Mouse (Mus musculus) layer of hippocampus, adult 11-12 months (tissue): ENCODE results near the gene Arhgap23.

ENCODE experiments used
- DNase-seq: peaks from one replicate; pipeline ENCODE4 v3.0.0; 2022; ENCODE audit warnings: low spot score

Arhgap23 gene

DNA sequence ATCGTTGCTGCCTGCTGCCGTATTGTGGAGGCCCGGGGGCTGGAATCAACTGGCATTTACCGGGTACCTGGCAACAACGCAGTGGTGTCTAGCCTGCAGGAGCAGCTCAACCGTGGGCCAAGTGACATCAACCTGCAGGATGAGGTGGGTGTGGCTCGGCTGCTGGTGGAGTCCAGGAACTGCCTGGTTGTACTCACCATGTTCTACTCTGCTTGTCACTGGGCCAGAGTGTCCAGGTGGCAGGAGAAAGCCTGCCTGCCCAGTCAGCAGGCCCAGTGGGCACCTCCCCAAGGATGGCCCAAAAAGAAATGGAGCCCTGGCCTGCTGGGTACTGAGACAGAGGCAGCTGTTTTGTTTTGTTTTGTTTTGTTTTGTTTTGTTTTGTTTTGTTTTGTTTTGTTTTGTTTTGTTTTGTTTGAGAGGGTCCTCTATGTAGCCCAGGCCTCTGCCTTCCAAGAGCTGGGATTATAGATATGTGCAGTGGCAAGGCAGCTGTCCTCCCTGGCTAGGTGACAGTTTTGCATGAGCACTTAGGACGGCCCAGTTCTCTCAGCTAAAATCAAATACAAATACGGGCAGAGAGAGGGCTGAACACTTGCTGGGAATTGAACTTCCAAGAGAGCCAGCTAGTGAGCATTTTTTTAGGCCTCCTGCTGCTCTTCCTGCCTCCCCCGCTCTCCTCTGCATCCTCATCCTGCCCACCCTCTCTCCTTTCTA, 51.3 kb downstream of the Arhgap23 start:
- DNase-seq, result no peak

DNA sequence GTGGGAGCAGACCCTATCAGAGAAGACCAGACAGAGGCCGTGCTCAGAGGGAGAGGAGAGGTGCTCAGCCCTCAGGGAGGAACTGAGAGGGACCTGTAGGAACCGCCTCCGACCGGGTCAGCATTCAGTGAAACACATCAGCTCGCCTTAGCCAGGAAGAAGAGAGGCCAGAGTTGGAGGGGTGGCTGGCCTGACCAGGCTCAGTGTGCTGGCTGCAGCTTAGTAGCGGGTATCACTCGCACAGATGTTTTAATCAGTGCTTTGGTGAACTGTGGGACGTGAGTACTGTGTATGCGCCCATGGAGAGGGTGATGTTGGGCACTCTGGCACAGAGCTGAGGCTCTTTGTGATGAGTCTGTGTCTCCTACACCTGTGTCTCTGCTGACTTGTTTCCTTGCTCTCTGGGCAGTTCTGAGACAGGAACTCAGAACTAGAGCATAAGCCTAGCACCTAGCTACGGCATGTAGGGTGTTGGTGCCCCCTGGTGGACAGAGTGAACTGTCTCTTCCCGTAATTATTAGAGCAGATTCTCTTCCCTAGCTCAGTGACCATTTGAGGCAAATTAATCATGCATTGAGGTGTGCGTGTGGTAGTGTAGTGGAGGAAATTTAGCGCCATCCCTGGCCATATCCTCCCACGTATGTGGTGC, 53.4 kb downstream of the Arhgap23 start:
- peak; percentile 84 for DNase-seq

DNA sequence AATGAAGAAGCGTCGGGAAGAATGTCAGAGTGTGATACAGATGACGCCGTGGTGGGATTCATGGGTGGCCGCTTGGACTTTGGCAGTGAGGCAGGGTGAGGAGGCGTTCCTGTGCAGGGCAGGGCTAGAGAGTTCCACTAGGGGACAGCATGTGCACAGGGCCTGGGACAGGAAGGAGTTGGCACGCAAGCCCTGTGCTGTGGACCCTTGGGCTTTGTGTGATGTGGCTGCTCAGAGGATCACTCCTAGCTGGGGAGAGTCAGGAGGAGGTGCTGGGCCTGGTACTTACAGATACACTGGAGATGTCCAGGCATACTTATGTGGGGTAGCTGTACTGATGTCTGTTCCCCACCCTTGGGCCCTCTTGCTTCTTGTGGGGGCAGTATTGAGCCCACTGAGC, 54.5 kb downstream of the Arhgap23 start:
- DNase-seq, result no peak

DNA sequence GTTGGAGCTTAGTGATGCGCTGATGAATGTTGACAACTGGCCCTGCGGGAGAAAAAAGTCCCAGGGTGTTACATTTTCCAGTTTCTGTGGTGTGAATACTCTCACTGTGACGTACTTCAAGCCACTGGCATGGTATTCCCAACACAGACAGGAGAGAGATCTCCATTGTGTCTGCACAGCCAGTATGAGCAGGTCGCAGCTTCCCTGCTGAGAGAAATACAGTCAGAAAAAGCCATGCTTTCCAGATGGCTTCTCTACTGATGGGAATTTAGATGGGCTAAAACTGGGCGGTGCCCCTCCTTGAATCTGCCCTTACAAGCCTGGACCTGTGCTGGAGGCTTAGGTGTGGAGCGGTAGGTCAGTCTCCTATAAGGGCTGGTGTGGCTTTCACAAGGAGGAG, 55.9 kb downstream of the Arhgap23 start:
- DNase-seq, result no peak

DNA sequence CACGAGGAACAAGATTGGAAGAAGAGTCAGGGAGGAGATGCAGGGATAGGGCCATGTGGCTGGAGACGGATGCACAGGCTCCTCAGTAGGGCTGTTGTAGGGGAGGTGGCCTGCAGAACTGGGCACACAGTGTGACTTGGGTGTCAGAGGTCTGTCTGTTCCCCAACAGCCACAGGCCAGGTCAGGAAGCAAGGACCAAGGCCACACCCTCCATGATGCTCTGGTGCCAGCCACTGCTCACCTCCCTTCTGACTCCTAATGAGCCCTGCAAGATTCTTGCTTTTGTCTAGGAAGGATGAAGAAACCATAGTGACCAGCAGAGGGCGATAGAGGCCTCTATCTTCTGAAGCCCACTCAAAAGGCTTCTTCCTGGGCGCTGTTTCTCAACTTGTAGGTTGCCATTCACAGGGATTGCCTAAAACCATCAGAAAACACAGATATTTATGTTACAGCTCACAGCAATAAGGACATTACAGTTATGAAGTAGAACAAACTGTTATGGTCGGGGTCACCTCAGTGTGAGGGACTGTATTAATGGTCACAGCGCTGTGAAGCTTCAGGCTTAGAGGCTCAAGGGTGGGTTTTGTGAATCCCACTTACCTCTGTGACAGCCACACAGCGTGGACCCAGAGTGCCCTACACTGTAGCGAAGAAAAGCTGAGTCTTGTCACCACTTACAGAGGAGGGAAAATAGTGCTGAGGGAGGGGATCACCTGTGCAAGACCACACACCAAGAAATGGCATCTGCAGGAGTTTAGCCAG, 61.2 kb downstream of the Arhgap23 start:
- peak; percentile 75 for DNase-seq

DNA sequence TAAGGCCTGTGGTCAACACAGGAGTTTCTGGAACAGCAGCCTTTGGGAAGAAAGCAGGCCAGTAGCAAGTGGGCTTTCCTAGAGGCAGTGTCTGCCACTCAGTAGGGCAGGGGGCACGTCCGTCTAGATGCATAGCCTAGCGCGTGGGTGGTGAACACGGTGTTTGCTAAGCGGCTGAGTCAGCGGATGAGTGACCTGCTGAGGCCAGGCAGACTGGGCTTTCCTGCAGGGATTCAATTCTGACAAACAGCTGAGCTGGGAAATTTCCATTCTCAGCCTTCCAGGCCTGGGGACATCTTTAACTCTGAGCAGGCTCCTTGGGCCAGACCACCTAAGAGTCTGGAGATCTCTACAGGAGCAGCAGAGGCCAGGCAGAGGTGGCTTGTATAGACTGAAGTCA, 62.1 kb downstream of the Arhgap23 start:
- DNase-seq, result no peak

DNA sequence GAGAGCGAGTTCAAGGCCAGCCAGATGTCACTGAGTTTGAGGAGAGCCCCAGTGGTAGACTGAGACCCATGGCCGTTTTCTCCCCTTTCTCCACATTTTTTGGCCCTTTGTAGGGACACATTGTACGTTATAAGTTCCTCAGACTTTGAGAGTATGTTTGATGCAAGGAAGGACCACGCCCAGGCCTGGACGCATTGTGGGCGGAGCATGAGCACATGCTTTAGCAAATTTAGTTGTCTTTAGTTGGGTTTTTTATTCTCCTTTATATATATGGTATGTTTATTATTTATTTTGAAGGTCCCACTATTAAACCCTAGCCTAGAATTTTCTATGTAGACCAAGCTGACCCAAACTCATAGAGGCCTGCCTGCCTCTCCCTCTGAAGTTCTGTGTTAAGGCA, 63.0 kb downstream of the Arhgap23 start:
- DNase-seq, result no peak

DNA sequence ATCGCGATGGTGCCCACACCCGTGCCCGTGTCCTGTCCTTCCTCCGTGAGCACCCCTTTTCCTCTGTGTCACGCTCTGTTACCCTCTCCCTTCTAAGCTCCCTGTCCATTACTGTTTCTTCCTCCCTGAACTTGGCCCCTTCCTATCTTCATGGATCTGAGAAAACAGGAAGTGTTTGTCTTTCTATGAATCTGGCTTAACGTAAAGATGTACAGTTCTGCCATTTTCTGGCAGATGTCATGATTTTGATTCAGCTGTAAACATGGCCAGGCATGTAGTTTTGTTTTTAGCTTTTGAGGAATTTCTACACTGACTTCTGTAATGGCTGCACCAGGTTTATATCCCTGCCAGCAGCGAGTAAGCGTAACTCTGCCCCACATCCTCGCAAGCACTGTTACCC, 63.8 kb downstream of the Arhgap23 start:
- no peak for DNase-seq

DNA sequence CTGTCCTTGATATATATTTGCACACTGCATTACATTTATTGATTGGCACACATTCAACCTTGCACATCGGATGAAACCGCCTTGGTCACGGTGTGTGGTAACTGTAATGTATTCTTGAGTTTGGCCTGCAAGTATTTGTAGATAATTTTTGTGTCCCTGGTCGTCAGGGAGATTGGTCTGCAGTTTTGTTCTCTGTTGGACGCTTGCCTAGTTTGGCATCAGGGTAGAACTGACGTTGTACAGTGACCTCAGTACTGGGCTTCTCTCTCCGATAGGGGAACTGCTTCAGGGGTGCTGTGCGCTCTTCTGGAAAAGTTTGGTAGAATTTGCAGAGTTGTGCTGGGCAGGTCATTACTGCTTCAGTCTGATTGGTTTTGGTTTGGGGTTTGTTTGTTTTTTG, 64.5 kb downstream of the Arhgap23 start:
- DNase-seq, result no peak

DNA sequence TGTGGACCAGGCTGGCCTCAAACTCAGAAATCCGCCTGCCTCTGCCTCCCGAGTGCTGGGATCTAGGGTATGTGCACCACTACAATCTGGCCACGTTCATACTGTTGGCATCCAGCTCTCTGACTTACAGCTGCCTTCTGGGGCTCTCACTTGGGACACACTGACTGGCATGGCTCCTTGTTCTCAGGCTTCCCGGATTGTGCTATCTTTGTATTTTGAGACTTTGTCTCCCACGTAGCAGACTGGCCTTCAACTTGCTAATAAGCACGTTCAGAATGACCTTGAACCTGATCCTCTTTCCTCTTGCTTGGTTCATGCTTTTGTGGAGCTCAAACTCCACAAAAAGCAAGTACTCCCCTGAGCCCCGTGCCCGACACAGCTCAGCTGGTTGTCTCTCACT, 70.3 kb downstream of the Arhgap23 start:
- no peak for DNase-seq

DNA sequence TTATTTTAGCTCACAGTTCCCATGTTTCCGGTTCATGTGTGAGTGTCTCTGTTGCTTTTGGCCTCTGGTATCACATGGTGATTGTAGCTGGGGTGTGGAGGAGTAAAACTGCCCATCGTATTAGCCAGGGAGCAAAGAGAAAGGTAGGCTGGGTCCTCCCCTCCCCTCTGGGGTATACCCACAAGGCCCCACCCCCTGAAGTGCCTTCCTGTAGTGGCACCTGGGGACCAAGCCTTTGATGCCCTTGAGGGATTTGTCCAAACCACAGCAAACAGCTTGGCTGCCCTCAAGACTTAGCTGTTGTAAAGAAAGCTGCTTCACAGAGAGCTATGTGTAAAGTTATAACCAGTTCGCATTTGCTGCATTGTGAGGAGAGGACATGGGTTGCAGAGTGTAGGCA, 72.3 kb downstream of the Arhgap23 start:
- no peak for DNase-seq

DNA sequence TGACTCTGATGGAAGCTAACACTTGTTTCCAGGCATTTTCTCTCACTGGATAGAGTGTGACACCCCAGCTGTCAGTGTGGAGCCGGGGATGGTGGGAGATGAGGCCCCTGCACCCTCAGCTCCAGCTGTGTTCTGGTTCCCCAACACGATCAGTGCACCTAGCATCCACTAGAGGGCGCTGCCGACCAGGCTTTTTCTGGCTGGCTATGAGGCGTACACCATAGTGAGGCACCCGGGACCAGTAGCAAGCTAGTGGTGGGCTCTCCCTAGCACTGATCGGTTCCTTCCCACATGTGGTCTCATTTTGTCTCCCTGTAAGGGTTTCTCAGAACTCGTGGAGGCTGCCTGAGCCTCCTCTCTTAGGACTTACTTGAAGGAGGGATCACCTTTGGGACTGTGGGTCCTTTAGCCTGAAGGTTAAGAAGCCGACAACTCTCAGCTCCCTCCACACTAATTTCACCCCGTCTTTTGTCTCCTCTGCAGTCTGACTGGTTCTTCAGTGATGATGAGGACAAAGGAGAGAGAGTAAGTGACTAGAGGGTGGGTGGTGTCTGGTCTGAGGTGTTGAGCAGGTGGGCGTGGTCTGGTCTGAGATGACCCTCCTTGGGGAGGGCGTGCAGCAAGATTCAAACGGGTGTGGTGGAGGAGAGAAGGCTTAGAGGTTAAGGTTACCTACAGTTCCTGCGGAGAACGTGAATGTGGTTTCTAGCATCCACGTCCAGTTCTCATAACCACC, 74.4 kb downstream of the Arhgap23 start:
- DNase-seq, result peak; percentile 78

DNA sequence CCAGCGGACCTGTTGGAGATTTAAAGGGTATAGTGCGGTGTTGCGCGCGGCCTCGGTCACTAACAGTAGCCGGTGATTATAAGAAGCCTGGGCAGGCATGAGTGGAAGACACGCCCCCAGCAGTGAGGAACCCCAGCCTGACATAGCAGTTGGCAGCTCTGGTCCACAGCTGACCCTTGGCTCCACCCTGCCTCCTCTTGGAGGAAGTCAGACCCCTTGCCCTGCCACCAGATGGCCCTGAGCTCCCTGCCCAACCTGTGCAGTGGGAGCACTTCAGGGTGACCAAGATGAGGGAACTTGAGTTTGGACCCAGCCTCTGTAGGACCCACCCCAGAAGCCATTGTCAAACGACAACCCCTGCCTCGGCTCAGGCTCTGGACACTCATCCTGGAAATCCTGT, 76.3 kb downstream of the Arhgap23 start:
- DNase-seq, result no peak

DNA sequence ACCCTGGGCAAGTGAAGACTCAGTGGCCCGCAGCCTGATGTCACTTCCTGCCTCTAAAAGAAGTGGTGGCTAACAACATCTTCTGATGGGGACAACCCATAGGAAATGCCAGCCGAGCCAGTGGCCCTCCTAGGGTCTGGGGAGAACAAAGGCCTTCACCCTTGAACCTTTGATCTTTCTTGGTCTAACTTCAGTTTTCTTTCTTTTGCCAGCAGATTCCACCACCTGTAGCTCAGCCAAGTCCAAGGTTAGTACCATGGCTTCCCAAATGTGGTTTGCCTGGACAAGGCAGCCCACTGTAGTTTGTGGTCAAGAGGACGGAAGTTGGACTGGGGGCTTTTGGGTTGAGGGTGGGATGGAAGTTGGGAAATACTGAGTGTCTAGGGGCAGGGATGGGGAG, 77.5 kb downstream of the Arhgap23 start:
- DNase-seq, result no peak

DNA sequence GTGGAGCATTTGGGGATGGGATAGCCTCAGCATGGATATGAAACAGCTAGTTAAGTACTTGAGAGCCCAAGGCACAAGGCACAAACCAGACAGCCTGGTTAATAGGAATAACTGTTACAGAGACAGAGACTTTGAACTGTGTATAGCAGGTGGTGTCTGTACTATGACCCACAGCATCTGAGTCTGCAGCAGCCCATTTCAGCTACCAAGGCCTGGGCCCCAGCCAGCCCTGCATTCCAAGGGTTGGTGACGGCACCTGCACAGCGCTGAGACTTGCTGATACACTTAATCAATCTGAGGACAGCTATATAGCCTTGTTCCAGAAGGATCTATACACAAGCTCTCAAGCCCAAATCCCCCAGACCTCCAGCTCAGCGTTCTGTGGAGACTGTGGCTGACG, 82.2 kb downstream of the Arhgap23 start:
- DNase-seq, result no peak

DNA sequence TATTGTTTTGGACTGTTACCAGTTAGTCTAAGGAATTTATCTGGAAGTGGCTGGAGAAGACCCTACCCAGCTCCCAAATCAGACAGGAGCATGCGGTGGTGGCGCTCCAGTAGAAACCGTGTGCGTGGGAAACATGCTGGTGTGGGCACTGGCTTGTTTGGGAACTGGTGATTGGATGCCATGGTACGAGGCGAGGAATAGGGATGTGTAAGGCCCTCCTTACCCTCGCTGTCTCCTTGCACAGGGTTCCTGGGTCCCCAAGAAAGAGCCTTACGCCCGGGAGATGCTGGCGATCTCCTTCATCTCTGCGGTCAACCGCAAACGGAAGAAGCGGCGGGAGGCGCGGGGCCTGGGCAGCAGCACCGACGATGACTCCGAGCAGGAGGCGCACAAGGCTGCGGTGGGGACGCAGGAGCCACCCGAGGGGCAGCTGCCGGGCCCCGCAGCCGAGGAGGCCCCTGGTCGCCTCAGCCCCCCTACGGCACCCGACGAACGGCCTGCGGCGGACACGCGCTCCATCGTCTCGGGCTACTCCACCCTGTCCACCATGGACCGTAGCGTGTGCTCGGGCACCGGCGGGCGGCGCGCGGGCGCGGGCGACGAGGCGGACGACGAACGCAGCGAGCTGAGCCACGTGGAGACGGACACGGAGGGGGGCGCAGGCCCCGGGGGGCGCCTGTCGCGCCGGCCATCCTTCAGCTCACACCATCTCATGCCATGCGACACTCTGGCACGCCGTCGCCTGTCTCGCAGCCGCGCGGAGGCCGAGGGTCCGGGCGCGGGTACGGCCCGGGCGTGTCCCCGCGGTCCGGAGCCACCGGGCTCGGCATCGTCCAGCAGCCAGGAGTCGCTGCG, 84.8 kb downstream of the Arhgap23 start, which contains the start of gene 4933428G20Rik:
Gene 4933428G20Rik, minus strand, starts transcription at position 476 of the 855 bp plus-strand sequence.
- DNase-seq, result no peak

DNA sequence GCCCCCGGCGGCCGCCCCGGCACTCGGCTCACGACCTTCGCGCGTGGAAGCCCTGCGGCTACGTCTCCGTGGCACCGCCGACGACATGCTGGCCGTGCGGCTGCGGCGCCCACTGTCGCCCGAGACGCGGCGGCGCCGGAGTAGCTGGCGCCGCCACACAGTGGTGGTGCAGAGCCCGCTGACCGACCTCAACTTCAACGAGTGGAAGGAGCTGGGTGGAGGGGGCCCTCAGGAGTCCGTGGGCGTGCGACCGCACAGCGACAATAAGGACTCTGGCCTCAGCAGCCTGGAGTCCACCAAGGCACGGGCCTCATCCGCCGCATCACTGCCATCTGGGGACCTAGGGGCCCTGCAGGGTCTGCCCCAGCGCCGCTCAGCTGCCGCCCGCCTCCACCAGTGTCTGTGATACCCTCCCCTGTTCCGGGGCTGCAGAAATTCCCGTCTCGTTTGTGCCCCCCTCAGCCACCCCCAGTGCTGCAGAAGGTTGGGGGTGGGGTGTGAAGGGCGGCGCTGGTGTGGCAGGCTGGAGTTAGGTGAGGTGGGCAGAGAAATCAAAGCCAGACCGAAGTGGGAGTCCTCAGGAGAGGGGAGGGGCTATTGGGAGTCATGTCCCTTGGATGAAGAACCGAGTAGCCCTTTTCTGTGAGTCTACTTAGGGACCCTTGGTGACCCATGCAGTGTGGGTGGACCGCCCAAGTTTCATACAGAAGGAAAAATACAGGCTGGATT, 85.6 kb downstream of the Arhgap23 start:
- DNase-seq, result no peak

DNA sequence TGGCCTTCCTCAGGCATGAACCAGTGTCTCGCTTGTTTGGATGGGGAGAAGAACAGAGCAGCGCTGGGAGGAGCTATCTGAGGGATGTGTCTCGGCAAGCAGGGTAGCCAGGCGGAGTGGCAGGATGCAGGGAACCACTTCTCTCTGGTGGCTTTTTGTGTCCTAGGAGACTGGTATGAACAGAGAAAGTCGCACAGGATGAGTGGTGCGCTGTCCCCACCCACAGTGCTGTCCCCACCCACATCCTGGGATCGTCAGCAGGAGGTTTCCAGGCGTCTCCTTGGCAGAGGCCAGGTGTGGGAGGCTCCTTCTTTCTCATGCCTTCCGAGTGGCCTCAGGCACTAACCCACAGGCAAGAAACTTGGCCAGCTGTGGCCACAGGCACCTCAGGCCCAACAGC, 87.0 kb downstream of the Arhgap23 start:
- no peak for DNase-seq

DNA sequence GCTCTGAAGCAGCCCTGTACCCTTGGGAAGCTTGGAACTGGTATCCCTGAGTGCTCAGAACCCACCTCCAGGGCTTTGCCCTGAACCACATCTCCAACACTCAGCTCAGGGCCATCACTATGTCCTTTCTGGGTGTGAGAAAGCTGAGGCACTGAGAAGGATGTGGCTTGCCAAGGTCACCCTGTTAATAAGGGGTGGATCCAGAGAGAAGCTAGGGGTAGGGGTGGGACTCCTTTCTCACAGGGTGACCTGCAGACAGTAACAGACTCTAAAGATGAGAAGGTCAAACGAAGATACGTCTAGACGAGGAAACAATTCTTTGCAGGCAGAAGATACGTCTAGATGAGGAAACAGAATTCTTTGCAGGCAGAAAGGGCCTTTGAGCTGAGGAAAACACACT, 87.5 kb downstream of the Arhgap23 start:
- no peak for DNase-seq

DNA sequence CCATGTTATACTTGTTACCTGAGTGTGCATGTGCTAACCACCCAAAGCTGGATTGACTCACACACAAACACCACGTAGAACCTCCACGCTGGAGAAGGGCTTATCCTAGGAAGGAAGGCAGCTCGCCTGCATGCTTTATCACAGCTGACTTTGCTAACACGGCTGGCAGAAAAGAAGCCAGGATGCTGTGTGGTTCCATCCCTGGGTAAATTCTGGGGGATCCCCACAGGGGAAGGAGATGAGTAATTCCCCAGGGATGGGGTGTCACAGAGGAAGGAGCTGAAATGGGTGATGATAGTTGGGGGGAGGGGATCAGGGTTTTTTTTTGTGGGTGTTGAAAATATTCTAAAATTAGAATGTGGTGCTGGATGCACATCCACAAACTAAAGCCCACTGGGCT, 90.5 kb downstream of the Arhgap23 start:
- DNase-seq, result no peak

DNA sequence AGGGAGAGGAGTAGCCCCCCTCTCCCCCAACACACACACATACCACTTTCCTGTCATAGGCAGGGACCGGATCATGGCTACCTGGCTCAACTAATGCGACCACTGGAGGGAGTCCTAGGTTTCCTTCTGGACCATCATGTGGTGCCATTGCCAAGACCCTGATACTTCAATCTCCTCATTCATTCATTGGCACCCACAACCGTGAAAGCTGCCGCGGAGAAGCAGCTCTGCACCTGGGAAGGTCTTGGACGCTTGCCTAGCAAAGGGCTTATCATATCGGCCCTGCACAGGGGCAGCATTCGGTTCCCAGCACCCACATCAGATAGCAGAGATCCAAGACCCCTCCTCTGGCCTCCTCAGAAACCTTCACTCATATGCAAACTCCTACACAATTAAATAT, 91.0 kb downstream of the Arhgap23 start:
- no peak for DNase-seq
